Mouse (Mus musculus): Measurements from ENCODE around the gene Bud31. TPM values are rescaled to one million over a fixed set of nuclear protein-coding genes. Genes with fewer than 3 reads are reported as not detected.

Gene Bud31
- polyA plus RNA-seq, 1 experiment: 156 TPM

Other genes starting within 250 kb of the Bud31 start
- gene Smurf1, start 174.5 kb upstream of the Bud31 start, polyA plus RNA-seq (2012; ENCODE audit: insufficient read depth, insufficient read length, missing spikeins): 12.2 and 15.7 TPM in 2 replicates
- not detected in 2 replicates for gene Gm4871, start 107.6 kb upstream of the Bud31 start, polyA plus RNA-seq (2012; ENCODE audit: insufficient read depth, insufficient read length, missing spikeins)
- not detected in 2 replicates for gene 1700018F24Rik, start 97.4 kb upstream of the Bud31 start, polyA plus RNA-seq (2012; ENCODE audit: insufficient read depth, insufficient read length, missing spikeins)
- gene Arpc1a, start 56.5 kb upstream of the Bud31 start, polyA plus RNA-seq (2012; ENCODE audit: insufficient read depth, insufficient read length, missing spikeins): 91.1 and 112 TPM in 2 replicates
- not detected in 2 replicates for gene Kpna7, start 56.3 kb upstream of the Bud31 start, polyA plus RNA-seq (2012; ENCODE audit: insufficient read depth, insufficient read length, missing spikeins)
- 77.2 and 84.9 TPM in 2 replicates for gene Arpc1b, start 26.1 kb upstream of the Bud31 start, polyA plus RNA-seq (2012; ENCODE audit: insufficient read depth, insufficient read length, missing spikeins)
- gene Pdap1, start 124 bp upstream of the Bud31 start, polyA plus RNA-seq (2012; ENCODE audit: insufficient read depth, insufficient read length, missing spikeins): 75.0 and 96.2 TPM in 2 replicates
- gene Ptcd1, start 26.7 kb downstream of the Bud31 start, polyA plus RNA-seq (2012; ENCODE audit: insufficient read depth, insufficient read length, missing spikeins): 17.8 and 18.9 TPM in 2 replicates
- 7.7 and 10.4 TPM in 2 replicates for gene Cpsf4, start 26.9 kb downstream of the Bud31 start, polyA plus RNA-seq (2012; ENCODE audit: insufficient read depth, insufficient read length, missing spikeins)
- 3,242 and 3,801 TPM in 2 replicates for gene Atp5j2, start 51.7 kb downstream of the Bud31 start, polyA plus RNA-seq (2012; ENCODE audit: insufficient read depth, insufficient read length, missing spikeins)
- 5.2 and 8.1 TPM in 2 replicates for gene Zkscan14, start 61.5 kb downstream of the Bud31 start, polyA plus RNA-seq (2012; ENCODE audit: insufficient read depth, insufficient read length, missing spikeins)
- 9.5 and 10.1 TPM in 2 replicates for gene Zkscan5, start 64.2 kb downstream of the Bud31 start, polyA plus RNA-seq (2012; ENCODE audit: insufficient read depth, insufficient read length, missing spikeins)
- 27.5 and 33.7 TPM in 2 replicates for gene Zfp655, start 91.4 kb downstream of the Bud31 start, polyA plus RNA-seq (2012; ENCODE audit: insufficient read depth, insufficient read length, missing spikeins)
- gene Zscan25, start 140.1 kb downstream of the Bud31 start, polyA plus RNA-seq (2012; ENCODE audit: insufficient read depth, insufficient read length, missing spikeins): 2.7 and 4.0 TPM in 2 replicates
- not detected in 2 replicates for gene Cyp3a57, start 204.9 kb downstream of the Bud31 start, polyA plus RNA-seq (2012; ENCODE audit: insufficient read depth, insufficient read length, missing spikeins)